Mouse (Mus musculus) megakaryocyte, embryonic 14.5 days (primary cell): ENCODE measurements around the gene Baiap2l1.

Experiments used
- FLI1 ChIP-seq: IDR thresholded peaks from 2 replicates; pipeline ENCODE4 v1.6.1; 2012; ENCODE audit warnings: low read length, inconsistent platforms, mixed read lengths
- GATA1 ChIP-seq: IDR thresholded peaks from 3 replicates; pipeline ENCODE4 v1.6.1; 2012; ENCODE audit warnings: mixed read lengths, low read length, inconsistent platforms, borderline replicate concordance

DNA sequence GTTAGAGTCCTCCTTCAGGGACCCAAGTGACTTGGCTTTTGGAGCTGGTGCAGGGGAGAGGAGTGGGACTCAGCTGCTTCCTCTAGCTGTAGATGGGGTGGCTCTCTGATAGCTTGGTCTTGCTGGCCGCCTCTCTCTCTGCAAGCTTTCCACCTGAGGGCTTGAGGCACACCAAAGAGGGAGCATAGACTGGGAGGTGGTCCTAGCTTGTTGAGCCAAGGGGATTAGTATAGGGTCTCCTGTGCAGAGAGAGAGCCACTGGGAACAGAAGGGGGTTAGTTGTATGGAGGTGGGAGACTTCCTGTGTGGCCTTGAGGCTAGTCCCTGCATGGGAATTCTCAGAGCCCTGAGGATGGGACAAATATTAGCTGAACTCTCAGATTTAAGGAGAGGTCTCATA, 101.0 kb downstream of the Baiap2l1 start:
- TF ChIP-seq GATA1 (no peak), FLI1 (no peak)
